Mouse (Mus musculus) cerebellum, adult 9-10 months (tissue): ENCODE measurements at regions not wholly inside any gene's neighbourhood (a gene's known extent, or its start where the extent isn't known, plus 50 kb on each side); places are given as distances from the start of the nearest gene placed in this dataset.

Experiments
- DNase-seq: peaks from one replicate; pipeline ENCODE4 v3.0.0; 2022

DNA sequence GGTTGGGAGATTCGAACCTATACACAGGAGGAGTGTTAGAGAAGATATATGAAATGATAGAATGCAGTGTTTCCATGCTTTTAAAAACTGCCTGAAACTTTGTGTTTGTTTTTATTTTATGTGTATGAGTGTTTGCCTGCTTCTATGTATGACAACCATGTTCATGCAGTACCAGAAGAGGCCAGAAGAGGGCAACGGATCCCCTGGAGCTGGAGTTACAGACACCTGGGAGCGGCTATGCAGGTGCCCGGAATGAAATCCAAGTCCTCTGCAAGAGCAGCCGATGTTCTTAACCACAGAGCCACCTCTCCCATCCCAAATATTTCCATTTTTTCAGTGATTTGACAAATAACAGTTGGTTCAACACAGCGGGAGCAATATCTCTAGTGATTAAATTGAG, 247.5 kb upstream of the Dio3 start:
- DNase-seq = no peak

DNA sequence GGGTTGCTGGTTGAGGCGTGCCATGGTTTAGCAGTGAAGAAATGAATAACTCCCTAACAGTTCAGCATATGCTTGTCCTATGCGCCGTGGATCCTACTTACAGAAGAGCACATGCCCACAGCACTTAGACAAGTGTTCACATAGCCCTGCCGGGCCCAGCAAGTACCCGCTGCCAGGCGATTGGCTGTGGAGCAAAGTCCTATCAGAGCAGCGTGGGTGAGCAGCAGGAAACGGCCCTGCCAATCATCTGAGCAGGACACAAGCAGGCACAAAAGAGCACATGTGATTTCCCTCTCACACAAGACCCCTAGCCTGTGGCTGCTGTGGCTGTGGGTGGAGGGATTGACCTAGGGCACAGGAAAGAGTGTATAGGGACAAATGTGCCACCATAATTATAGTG, 243.7 kb upstream of the Dio3 start:
- DNase-seq = no peak

DNA sequence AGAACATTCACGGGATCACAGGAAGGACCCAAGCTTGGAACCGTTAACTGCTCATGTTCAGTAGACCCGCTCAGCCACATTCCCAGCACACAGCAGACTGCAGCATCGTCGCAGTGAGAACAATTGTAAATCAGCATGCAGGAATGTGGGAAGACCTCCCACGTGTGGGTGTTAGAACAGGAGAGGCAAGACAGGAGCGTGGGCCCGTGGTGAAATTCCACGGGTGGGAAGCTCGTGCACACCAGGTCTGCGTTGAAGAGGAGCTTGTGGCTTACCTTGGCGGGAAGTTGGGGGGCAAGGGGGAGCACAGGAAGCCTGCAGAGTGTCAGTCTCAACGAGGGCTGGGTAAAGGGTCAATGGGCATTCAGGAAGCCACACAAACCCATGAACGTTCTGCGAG, 238.2 kb upstream of the Dio3 start:
- DNase-seq = no peak

DNA sequence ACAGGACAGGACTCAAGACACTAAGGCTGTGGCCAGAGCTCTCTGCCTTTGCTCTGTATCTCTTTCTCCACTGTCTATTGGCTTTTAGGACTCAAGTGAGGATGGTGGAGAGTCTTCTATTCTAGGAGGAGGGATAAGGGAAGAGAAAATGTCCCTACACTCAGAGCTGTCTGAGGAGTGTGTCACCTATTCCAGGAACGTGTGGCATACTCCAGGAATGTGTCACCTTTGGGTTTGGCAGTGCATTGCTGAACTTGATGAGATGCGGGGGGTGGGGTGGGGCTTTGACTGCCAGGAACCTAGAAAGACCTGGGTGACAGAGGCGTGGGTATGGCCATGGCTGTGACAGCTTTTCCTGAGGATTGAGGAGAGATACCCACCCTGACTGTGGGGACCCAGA, 237.1 kb upstream of the Dio3 start:
- DNase-seq = no peak

GRCm38 (mm10) chr12:110044266-110044665, 234.6 kb upstream of the Dio3 start:
- DNase-seq = no peak

- no peak for DNase-seq
Observed at GRCm38 (mm10) chr12:110044721-110045120, 234.1 kb upstream of the Dio3 start.

DNA sequence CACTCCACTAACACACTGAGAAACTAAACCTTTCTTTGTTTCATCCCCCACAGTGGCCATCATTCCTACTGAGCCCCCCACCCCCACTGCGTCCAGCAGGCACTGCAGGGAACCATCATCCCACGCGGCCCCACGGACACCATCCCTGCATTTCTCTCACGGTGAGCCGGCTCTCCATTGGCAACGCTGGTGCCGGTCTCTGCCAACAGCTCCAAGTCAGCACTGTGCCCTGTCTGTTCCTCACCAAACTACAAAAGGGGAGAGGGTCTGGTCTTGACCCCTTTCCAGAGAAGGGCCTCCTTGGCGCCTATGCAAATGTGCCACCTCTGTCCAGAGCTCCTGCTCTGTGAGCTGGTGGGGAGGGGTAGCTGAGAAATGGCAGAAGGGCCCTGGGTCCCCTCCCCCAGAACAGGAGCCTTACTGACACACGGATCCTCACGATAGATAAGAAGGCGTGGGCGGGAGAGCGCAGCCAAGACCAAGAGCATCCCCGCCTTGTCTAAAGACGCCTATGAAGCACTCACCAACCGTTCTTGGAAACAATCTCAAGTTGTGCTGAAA, 233.0 kb upstream of the Dio3 start:
- no peak for DNase-seq

GRCm38 (mm10) chr12:110046613-110047012, 232.3 kb upstream of the Dio3 start:
- no peak for DNase-seq

- no peak for DNase-seq
Observed at GRCm38 (mm10) chr12:110047466-110048250, 231.2 kb upstream of the Dio3 start.

- no peak for DNase-seq
Observed at GRCm38 (mm10) chr12:110049154-110049736, 229.6 kb upstream of the Dio3 start.

GRCm38 (mm10) chr12:110059321-110059720, 219.5 kb upstream of the Dio3 start:
- DNase-seq = no peak

- DNase-seq = no peak
Observed at GRCm38 (mm10) chr12:110061961-110062360, 216.9 kb upstream of the Dio3 start.

GRCm38 (mm10) chr12:110063013-110063412, 215.9 kb upstream of the Dio3 start:
- no peak for DNase-seq

DNA sequence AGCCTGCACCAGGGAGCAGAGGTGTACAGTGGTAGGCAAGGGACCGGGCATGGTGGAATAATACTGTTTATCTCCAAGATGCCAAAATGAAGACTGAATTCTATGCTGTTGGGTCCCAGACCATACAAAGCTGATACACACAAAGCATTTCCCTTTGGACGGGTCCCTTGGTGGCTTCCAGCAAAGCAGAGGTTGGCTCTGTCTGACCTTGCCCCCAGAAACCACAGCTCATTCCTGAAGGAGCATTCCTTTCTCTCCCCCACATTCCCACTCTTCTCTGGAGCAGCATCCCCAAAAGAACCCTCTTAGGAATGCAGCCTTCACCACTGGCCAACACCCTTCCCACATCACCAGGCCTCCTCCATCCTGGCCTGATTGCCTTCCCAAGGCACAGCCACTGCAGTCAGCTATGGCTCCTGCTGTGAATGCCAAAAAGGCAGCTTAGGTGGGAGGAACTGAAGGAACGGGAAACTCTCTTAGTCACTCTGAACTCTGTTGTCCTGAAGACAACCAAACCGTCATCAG, 212.4 kb upstream of the Dio3 start:
- no peak for DNase-seq

DNA sequence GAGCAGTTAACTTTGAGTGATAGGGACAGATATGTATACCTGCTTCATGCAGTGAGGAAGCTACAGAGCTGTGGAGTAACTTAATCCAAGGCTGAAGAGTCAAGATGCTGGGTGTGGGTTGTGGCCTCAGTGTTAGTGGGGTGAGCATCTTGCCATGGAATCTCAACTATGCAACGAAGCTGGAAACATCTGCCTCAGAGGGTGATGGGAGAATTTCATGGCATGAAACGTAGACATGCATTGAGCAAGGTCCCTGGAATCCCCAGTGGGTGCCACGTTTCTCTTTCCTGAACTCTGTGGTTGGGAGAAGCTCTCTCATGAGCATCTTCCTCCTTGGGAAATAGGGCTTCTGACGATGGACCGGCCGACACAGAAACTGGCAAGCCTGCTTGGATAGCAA, 208.4 kb upstream of the Dio3 start:
- DNase-seq = no peak

DNA sequence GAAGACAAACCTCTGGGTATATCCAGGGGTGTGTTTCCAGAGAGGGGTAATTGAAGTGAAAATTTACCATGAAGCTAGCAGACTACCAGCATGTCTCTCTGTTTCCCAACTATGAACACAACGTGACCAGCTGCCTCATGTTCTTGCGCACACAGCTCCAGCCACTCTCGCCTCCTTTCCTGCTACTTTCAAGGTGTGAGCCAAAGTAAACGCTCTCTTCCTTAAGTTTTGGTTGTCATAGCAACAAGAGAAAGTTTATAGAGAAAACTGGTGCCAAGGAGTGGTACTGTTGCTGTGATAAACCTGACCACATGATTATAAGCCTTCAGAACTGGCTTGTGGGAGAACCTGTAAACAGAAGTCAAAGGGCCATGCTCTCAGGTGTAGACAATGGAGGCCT, 207.0 kb upstream of the Dio3 start:
- DNase-seq = no peak

- no peak for DNase-seq
Observed at GRCm38 (mm10) chr12:110074921-110075320, 203.9 kb upstream of the Dio3 start.

DNA sequence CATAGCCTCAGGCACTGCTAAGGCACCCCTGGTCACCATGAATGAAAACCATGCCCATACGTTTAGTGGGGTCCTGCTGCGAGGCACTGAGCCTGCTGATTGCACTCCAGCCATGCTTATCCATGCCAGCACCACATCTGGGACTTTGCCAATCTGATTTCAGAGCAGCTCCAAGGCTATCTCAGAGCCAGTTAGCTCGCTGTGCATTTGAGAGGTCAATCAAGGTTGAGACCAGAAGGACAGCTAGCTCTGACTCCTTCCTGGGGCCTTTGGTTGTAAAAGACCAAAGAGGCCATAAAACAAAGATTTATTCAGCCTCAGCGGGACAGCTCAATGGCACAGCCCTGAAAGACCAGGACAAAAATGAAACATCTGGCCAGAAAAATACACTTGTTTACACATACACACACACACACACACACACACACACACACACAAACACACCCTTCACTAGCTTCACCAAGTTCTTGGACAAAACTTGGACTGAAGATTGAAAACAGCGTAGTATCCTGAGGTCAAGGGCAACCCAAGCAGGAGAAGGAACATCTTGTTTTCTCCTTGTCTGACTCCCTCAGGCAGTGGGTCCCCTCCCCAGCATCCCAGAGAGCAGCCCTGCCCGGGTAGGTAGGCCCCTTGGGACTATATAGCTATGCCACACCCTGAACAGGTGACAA, 201.5 kb upstream of the Dio3 start:
- DNase-seq = no peak

- DNase-seq = no peak
Observed at GRCm38 (mm10) chr12:110078081-110078505, 200.8 kb upstream of the Dio3 start.

DNA sequence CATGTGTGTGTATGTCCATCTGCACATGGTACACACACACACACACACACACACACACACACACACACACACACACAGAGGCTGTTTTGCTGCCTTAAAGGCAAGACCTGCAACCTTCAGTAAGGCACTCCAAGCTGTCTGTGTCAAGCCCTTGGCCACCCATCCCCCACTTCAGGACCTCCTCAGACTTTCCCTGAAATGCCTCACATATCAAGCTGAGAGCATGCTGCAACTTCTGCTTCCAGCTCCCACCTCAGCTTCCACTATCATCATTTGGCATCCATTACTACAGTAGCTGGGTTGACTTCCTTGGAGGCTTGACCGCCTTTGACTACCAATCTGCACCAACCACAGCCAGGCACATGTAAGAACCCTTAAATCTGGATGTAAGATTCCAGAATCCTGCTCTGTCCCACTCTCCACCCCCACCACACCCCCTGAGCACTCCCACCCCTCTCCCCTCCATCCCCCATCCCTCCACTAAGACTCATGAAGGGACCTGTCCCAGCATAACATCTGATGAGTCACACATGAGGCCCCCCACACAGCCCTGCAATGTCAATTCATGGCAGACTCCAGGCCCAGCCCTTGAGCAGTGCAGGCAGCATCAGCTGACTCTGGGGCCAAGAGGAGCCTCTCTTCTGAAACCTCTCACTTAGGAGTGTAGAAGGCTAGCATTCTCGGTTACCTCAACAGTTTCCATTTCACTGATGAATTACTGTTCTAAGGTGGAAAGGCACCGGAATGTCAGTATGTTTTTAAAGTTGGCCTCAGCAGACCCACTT, 196.8 kb upstream of the Dio3 start:
- no peak for DNase-seq

GRCm38 (mm10) chr12:110082921-110083320, 195.9 kb upstream of the Dio3 start:
- DNase-seq = no peak

- no peak for DNase-seq
Observed at GRCm38 (mm10) chr12:110083471-110083870, 195.4 kb upstream of the Dio3 start.

- no peak for DNase-seq
Observed at GRCm38 (mm10) chr12:110086921-110087320, 191.9 kb upstream of the Dio3 start.
